ENCODE assay signal across 9 mouse cellular contexts in the genomic region with DNA sequence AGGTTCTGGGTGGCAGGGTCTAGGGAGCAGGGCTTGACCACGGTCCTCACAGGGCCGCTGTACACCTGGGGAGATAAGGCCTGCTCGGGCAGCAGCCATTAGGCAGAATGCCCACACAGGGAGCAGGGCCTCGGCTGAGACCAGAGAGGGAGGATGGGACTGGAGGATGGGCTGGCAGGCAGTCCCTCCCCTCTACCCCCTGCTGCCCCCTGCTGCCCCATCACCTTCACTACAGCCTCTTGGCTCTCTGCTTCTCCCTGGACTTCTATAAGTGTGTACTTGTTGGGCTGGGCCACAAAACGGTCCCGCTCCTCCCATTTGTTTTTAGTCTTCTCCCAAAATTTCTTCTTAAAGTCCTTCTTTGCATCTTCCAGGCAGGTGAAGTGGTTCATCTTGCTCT. TPM values are rescaled to one million over a fixed set of nuclear protein-coding genes. Genes with fewer than 3 reads are reported as not detected.
A peak's percentile ranks its signal among the peaks of the same experiment; 100 is the strongest.
DNase-seq lines count a peak whose midpoint lies in the region; ATAC-seq and TF ChIP-seq lines count a peak whose summit lies in the region.
"Had no signal": no experiment of that assay in that cellular context is flagged by ENCODE, and none has a peak within 500 bp of the region (broad histone marks: within the 10 kb centered on the region; RNA-seq: fewer than 3 reads in every experiment).

No protein-coding gene starts in this region.

- 0 out of 2 replicates have a peak overlapping the region, but pooled peaks have one; percentile 15 for H3K4me2 ChIP-seq in kidney, embryonic 16.5 days (replicated peaks; ENCODE audit: low read depth, low read length)

- no peak for TF ChIP-seq POLR2A in cortical plate, adult 2 months (IDR thresholded peaks at IDR 0.05; ENCODE audit: extremely low read depth, insufficient read depth, low read length)

- ATAC-seq in kidney, embryonic 16.5 days (ENCODE audit: low FRiP score, low TSS enrichment) = peak; percentile 5
- ATAC-seq in erythroid progenitor cell, adult 5-6 weeks (replicated peaks; ENCODE audit: low FRiP score, poor library complexity, severe bottlenecking) = no peak

- H3K9ac ChIP-seq in kidney, embryonic 16.5 days (replicated peaks; ENCODE audit: low read length) = peak overlapping the region; percentile 47

- H3K9me3 ChIP-seq in kidney, embryonic 16.5 days (ENCODE audit: low read length) = no peaks in the 10 kb centered on the region

- H3K4me3 ChIP-seq in cortical plate, adult 2 months (ENCODE audit: insufficient read depth, low read length) = no peak overlapping the region
- no peak overlapping the region for H3K4me3 ChIP-seq in kidney, embryonic 16.5 days (ENCODE audit: low read length)

- no peaks in the 10 kb centered on the region for H3K36me3 ChIP-seq in kidney, embryonic 16.5 days (ENCODE audit: insufficient read depth, low read length)

- WGBS in kidney, embryonic 16.5 days = 5% methylated on average over 6 of the region's 6 CpGs

- H3K27ac ChIP-seq in cortical plate, adult 2 months (ENCODE audit: insufficient read depth, low read length) = no peak overlapping the region
- H3K27ac ChIP-seq in kidney, embryonic 16.5 days (ENCODE audit: low read length) = no peak overlapping the region

- TF ChIP-seq CTCF in cortical plate, adult 2 months (IDR thresholded peaks at IDR 0.05; ENCODE audit: extremely low read depth, insufficient read depth, low read length) = peak; percentile 52

- DNase-seq in CD8-positive naive resting alpha-beta T cell, adult 2 months (ENCODE audit: low read depth in 2 of 2, low spot score in 2 of 2) = peak; percentile 54 to 63
- DNase-seq in R1 (ENCODE audit: low read depth, low spot score) = peak; percentile 90
- peak; percentile 77 to 85 for DNase-seq in heart, adult 18-20 months
- peak; percentile 74 for DNase-seq in lung, postnatal 36 days
- DNase-seq in right cerebral cortex, postnatal 36 days (ENCODE audit: low spot score in 2 of 2) = peak; percentile 12 to 25

- H3K4me1 ChIP-seq in cortical plate, adult 2 months (ENCODE audit: control insufficient read depth, insufficient read depth, low read length) = peaks cover 12% of the 10 kb centered on the region; the same call in 1 of the 2 replicates
- peaks cover 45% of the 10 kb centered on the region for H3K4me1 ChIP-seq in kidney, embryonic 16.5 days (ENCODE audit: insufficient read depth, low read length)

- no peaks in the 10 kb centered on the region for H3K27me3 ChIP-seq in kidney, embryonic 16.5 days (ENCODE audit: insufficient read depth, low read length)

RNA-seq across cellular contexts. Expression of a gene that starts 1.3 kb away (rescaled TPM):
- 46.3 and 47.6 TPM in 2 replicates for polyA plus RNA-seq in cortical plate, adult 2 months (2012; rRNA removed)
- total RNA-seq in heart, adult 18-20 months (2021) = 10 to 100 TPM; 21.3 to 26.3 TPM
- polyA plus RNA-seq in kidney, embryonic 16.5 days (2015; fragmentation: Nextera tagmentation; extraction: Ambion mirVana) = 56.2 and 59.5 TPM in 2 replicates
- not detected in 2 replicates for total RNA-seq in erythroid progenitor cell, adult 5-6 weeks (2015; ENCODE audit: low replicate concordance)
- total RNA-seq in erythroid progenitor cell, adult 5-6 weeks (2017; ENCODE audit: low replicate concordance) = 1.3 and 3.9 TPM in 2 replicates

RNA-seq across cellular contexts. Expression of a gene that starts 2.3 kb away (rescaled TPM):
- polyA plus RNA-seq in cortical plate, adult 2 months (2012; rRNA removed) = 3.7 and 4.6 TPM in 2 replicates
- total RNA-seq in heart, adult 18-20 months (2021) = 10 to 100 TPM; 33.7 to 38.2 TPM
- 3.3 and 3.5 TPM in 2 replicates for polyA plus RNA-seq in kidney, embryonic 16.5 days (2015; fragmentation: Nextera tagmentation; extraction: Ambion mirVana)
- 3.2 and 4.2 TPM in 2 replicates for total RNA-seq in erythroid progenitor cell, adult 5-6 weeks (2015; ENCODE audit: low replicate concordance)
- total RNA-seq in erythroid progenitor cell, adult 5-6 weeks (2017; ENCODE audit: low replicate concordance) = 2.3 and 3.3 TPM in 2 replicates

RNA-seq across cellular contexts. Expression of a gene that starts 8.7 kb away (rescaled TPM):
- polyA plus RNA-seq in cortical plate, adult 2 months (2012; rRNA removed) = 18.7 and 19.0 TPM in 2 replicates
- not detected for total RNA-seq in heart, adult 18-20 months (2021)
- 0.31 and 0.41 TPM in 2 replicates for polyA plus RNA-seq in kidney, embryonic 16.5 days (2015; fragmentation: Nextera tagmentation; extraction: Ambion mirVana)
- not detected in 2 replicates for total RNA-seq in erythroid progenitor cell, adult 5-6 weeks (2015; ENCODE audit: low replicate concordance)
- total RNA-seq in erythroid progenitor cell, adult 5-6 weeks (2017; ENCODE audit: low replicate concordance) = not detected in 2 replicates

RNA-seq across cellular contexts. Expression of a gene that starts 21.4 kb away (rescaled TPM):
- polyA plus RNA-seq in cortical plate, adult 2 months (2012; rRNA removed) = 304 and 306 TPM in 2 replicates
- 10 to 100 TPM; 61.1 to 63.2 TPM for total RNA-seq in heart, adult 18-20 months (2021)
- 119 and 136 TPM in 2 replicates for polyA plus RNA-seq in kidney, embryonic 16.5 days (2015; fragmentation: Nextera tagmentation; extraction: Ambion mirVana)
- 9.2 TPM in 1 of 2 replicates, not detected in the other for total RNA-seq in erythroid progenitor cell, adult 5-6 weeks (2015; ENCODE audit: low replicate concordance)
- not detected in 2 replicates for total RNA-seq in erythroid progenitor cell, adult 5-6 weeks (2017; ENCODE audit: low replicate concordance)

RNA-seq across cellular contexts. Expression of a gene that starts 25.3 kb away (rescaled TPM):
- not detected in 2 replicates for polyA plus RNA-seq in cortical plate, adult 2 months (2012; rRNA removed)
- total RNA-seq in heart, adult 18-20 months (2021) = not detected
- not detected in 2 replicates for polyA plus RNA-seq in kidney, embryonic 16.5 days (2015; fragmentation: Nextera tagmentation; extraction: Ambion mirVana)
- not detected in 2 replicates for total RNA-seq in erythroid progenitor cell, adult 5-6 weeks (2015; ENCODE audit: low replicate concordance)
- not detected in 2 replicates for total RNA-seq in erythroid progenitor cell, adult 5-6 weeks (2017; ENCODE audit: low replicate concordance)
- total RNA-seq: left cerebral cortex, postnatal 10 days had no signal

Comparison
In these comparisons a context has a peak if more than half of its experiments do, and no peak if none do; other contexts are left out.
1. DNase-seq: peak in every context shown above with its lines; median percentile 90 in R1; 81 in heart, adult 18-20 months; 74 in lung, postnatal 36 days; 58 in CD8-positive naive resting alpha-beta T cell, adult 2 months; 18 in right cerebral cortex, postnatal 36 days.
2. RNA of a gene that starts 1.3 kb away (total RNA-seq): 21.3 to 26.3 TPM in heart, adult 18-20 months; 1.3 to 3.9 TPM in erythroid progenitor cell, adult 5-6 weeks; every median in the first group is over 4 times any median in the second.
3. RNA of a gene that starts 2.3 kb away (total RNA-seq): 33.7 to 38.2 TPM in heart, adult 18-20 months; 2.3 to 4.2 TPM in erythroid progenitor cell, adult 5-6 weeks; every median in the first group is over 4 times any median in the second.